Mouse (Mus musculus): ENCODE measurements around the gene Ngdn. TPM values are rescaled to one million over a fixed set of nuclear protein-coding genes. Genes with fewer than 3 reads are reported as not detected.

Ngdn gene
- polyA plus RNA-seq, 1 experiment from 2014 or later = 95.8 TPM

DNA sequence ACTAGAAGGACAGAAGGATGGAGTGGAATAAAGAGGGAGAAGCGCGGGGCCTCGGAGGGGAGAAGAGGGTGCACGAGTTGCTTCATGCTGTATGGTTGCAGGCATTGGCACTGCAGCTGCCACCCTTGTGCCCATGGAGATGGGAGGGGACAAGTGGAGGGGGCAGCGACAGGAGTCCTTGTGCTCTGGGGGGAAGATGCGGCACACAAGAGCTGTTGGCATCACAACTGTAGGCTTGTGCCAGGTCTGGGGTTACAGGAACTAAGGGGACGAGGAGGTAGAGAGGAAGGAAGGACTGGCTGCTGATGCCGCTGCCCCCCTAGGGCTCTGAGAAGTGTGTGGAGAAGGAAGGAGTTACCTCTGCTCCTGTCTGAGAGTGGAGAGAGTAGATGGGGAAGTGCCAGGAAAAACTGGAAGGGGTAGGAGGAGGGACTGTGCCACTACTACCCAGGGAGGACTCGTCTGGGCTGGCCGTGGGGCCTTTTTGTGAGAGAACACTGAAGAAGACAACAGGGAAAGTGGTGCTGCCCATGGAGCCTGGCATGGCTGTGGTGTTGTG, 39.0 kb downstream of the Ngdn start:
- no peaks in the 10 kb centered on the region for H3K36me3 ChIP-seq (ENCODE audit: control insufficient read depth, insufficient read depth, low read length)
- no peak overlapping the region for H3K9ac ChIP-seq (ENCODE audit: low read length)
- H3K4me2 ChIP-seq (ENCODE audit: low read depth, low read length, severe bottlenecking) = no peak overlapping the region
- no peaks in the 10 kb centered on the region for H3K27me3 ChIP-seq (ENCODE audit: control insufficient read depth, insufficient read depth, low read length)
- no peak for DNase-seq (ENCODE audit: low spot score)
- WGBS = 89% methylated on average over 10 of the region's 10 CpGs
- H3K4me1 ChIP-seq (replicated peaks; ENCODE audit: control insufficient read depth, insufficient read depth, low read length) = no peaks in the 10 kb centered on the region; the same call in 1 of the 2 replicates
- H3K9me3 ChIP-seq (ENCODE audit: control insufficient read depth, low read length) = no peaks in the 10 kb centered on the region
- H3K27ac ChIP-seq (ENCODE audit: low read depth, low read length) = no peak overlapping the region
- no peak for ATAC-seq (replicated peaks; ENCODE audit: low FRiP score)
- no peak overlapping the region for H3K4me3 ChIP-seq (ENCODE audit: low read depth, low read length)

GRCm38 (mm10) chr14:55055167-55055834, 40.0 kb downstream of the Ngdn start:
- no peak for DNase-seq (ENCODE audit: low spot score)
- no peak overlapping the region for H3K27ac ChIP-seq (ENCODE audit: low read depth, low read length)
- no peaks in the 10 kb centered on the region for H3K9me3 ChIP-seq (ENCODE audit: control insufficient read depth, low read length)
- H3K36me3 ChIP-seq (ENCODE audit: control insufficient read depth, insufficient read depth, low read length) = no peaks in the 10 kb centered on the region
- no peak overlapping the region for H3K4me2 ChIP-seq (ENCODE audit: low read depth, low read length, severe bottlenecking)
- ATAC-seq (replicated peaks; ENCODE audit: low FRiP score) = no peak
- H3K27me3 ChIP-seq (ENCODE audit: control insufficient read depth, insufficient read depth, low read length) = no peaks in the 10 kb centered on the region
- WGBS = 80% methylated on average over 11 of the region's 11 CpGs
- H3K9ac ChIP-seq (ENCODE audit: low read length) = no peak overlapping the region
- H3K4me3 ChIP-seq (ENCODE audit: low read depth, low read length) = no peak overlapping the region
- H3K4me1 ChIP-seq (replicated peaks; ENCODE audit: control insufficient read depth, insufficient read depth, low read length) = peaks cover 4% of the 10 kb centered on the region; the same call in 1 of the 2 replicates

DNA sequence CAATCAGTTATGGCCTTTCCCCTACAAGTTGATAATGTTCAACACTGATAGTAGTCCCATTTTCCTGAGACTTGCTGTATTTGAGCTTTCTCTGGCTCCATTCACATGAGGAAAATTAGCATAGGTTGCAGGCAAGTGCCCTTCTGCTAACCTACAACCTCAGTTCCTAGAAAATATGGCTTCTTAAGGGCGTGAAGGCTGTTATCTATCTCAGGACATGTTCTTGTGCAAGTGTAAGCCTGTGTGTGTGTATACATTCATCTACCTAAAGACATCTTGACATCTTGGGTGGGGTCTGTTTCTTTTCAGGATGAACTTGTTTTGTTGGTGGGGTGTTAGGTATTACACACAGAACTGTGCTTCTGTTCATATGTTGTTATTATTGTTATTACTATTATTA, 43.8 kb downstream of the Ngdn start:
- Histone ChIP-seq H3K27me3 (ENCODE audit: control insufficient read depth, insufficient read depth, low read length) (no peaks in the 10 kb centered on the region), H3K9me3 (ENCODE audit: control insufficient read depth, low read length) (no peaks in the 10 kb centered on the region), H3K27ac (ENCODE audit: low read depth, low read length) (no peak overlapping the region), H3K9ac (ENCODE audit: low read length) (no peak overlapping the region), H3K4me2 (ENCODE audit: low read depth, low read length, severe bottlenecking) (no peak overlapping the region), H3K4me3 (ENCODE audit: low read depth, low read length) (no peak overlapping the region), H3K36me3 (ENCODE audit: control insufficient read depth, insufficient read depth, low read length) (no peaks in the 10 kb centered on the region), H3K4me1 (replicated peaks; ENCODE audit: control insufficient read depth, insufficient read depth, low read length) (peaks cover 9% of the 10 kb centered on the region)
- WGBS = 86% methylated on average over 1 of the region's 1 CpGs
- DNase-seq (ENCODE audit: low spot score) (no peak), ATAC-seq (replicated peaks; ENCODE audit: low FRiP score) (no peak)

- Histone ChIP-seq H3K4me2 (ENCODE audit: low read depth, low read length, severe bottlenecking) (no peak overlapping the region), H3K27me3 (ENCODE audit: control insufficient read depth, insufficient read depth, low read length) (no peaks in the 10 kb centered on the region), H3K27ac (ENCODE audit: low read depth, low read length) (no peak overlapping the region), H3K4me3 (ENCODE audit: low read depth, low read length) (no peak overlapping the region), H3K4me1 (replicated peaks; ENCODE audit: control insufficient read depth, insufficient read depth, low read length) (peaks cover 9% of the 10 kb centered on the region), H3K9me3 (ENCODE audit: control insufficient read depth, low read length) (no peaks in the 10 kb centered on the region), H3K36me3 (ENCODE audit: control insufficient read depth, insufficient read depth, low read length) (no peaks in the 10 kb centered on the region; the same call in 1 of the 2 replicates), H3K9ac (ENCODE audit: low read length) (no peak overlapping the region)
- WGBS = 27% methylated on average over 5 of the region's 5 CpGs
- DNase-seq (ENCODE audit: low spot score) (no peak), ATAC-seq (replicated peaks; ENCODE audit: low FRiP score) (no peak)
These were observed 44.7 kb downstream of the Ngdn start for GRCm38 (mm10) chr14:55059931-55060330.

DNA sequence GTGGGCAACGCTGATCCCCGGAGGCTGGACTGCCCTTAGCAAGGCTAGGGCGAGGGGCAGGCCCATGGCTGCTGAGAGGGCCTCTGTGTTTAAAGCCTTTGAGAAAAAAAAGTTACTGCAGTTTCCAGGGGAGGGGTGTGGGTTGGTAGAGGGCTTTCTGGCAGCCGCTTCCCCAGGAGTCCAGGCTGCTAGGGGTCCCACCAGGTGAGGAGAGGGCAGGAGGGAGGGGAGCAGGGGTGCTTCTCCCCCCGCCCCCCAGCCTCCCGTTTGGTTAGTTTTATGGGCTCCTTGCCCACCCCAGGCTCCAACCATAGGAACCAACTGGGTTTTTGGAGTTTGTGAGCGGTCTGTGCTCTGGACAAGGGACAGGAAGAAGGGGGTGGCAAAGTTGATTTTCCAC, 46.6 kb downstream of the Ngdn start:
- Histone ChIP-seq H3K4me2 (ENCODE audit: low read depth, low read length, severe bottlenecking) (no peak overlapping the region), H3K36me3 (ENCODE audit: control insufficient read depth, insufficient read depth, low read length) (peaks cover 6% of the 10 kb centered on the region; the same call in 1 of the 2 replicates), H3K4me1 (replicated peaks; ENCODE audit: control insufficient read depth, insufficient read depth, low read length) (peaks cover 9% of the 10 kb centered on the region), H3K27ac (ENCODE audit: low read depth, low read length) (no peak overlapping the region), H3K27me3 (ENCODE audit: control insufficient read depth, insufficient read depth, low read length) (no peaks in the 10 kb centered on the region), H3K4me3 (ENCODE audit: low read depth, low read length) (no peak overlapping the region), H3K9ac (ENCODE audit: low read length) (no peak overlapping the region), H3K9me3 (ENCODE audit: control insufficient read depth, low read length) (no peaks in the 10 kb centered on the region)
- DNase-seq (ENCODE audit: low spot score) (no peak), ATAC-seq (replicated peaks; ENCODE audit: low FRiP score) (no peak)
- WGBS = 40% methylated on average over 7 of the region's 7 CpGs

GRCm38 (mm10) chr14:55062626-55063025, 47.4 kb downstream of the Ngdn start:
- H3K9me3 ChIP-seq (ENCODE audit: control insufficient read depth, low read length) = no peaks in the 10 kb centered on the region
- WGBS = 37% methylated on average over 17 of the region's 17 CpGs
- ATAC-seq (replicated peaks; ENCODE audit: low FRiP score) (peak; percentile 48; the same call in 1 of the 2 replicates), DNase-seq (ENCODE audit: low spot score) (no peak)
- no peak overlapping the region for H3K4me2 ChIP-seq (ENCODE audit: low read depth, low read length, severe bottlenecking)
- peaks cover 9% of the 10 kb centered on the region for H3K4me1 ChIP-seq (replicated peaks; ENCODE audit: control insufficient read depth, insufficient read depth, low read length)
- no peak overlapping the region for H3K4me3 ChIP-seq (ENCODE audit: low read depth, low read length)
- no peaks in the 10 kb centered on the region for H3K27me3 ChIP-seq (ENCODE audit: control insufficient read depth, insufficient read depth, low read length)
- H3K27ac ChIP-seq (ENCODE audit: low read depth, low read length) = no peak overlapping the region
- peaks cover 6% of the 10 kb centered on the region; the same call in 1 of the 2 replicates for H3K36me3 ChIP-seq (ENCODE audit: control insufficient read depth, insufficient read depth, low read length)
- H3K9ac ChIP-seq (ENCODE audit: low read length) = no peak overlapping the region

- DNase-seq (ENCODE audit: low spot score) (no peak), ATAC-seq (replicated peaks; ENCODE audit: low FRiP score) (no peak)
- H3K27ac ChIP-seq (ENCODE audit: low read depth, low read length) = no peak overlapping the region
- no peak overlapping the region for H3K4me2 ChIP-seq (ENCODE audit: low read depth, low read length, severe bottlenecking)
- no peak overlapping the region for H3K9ac ChIP-seq (ENCODE audit: low read length)
- no peaks in the 10 kb centered on the region for H3K9me3 ChIP-seq (ENCODE audit: control insufficient read depth, low read length)
- WGBS = 91% methylated on average over 5 of the region's 5 CpGs
- H3K36me3 ChIP-seq (ENCODE audit: control insufficient read depth, insufficient read depth, low read length) = peaks cover 6% of the 10 kb centered on the region; the same call in 1 of the 2 replicates
- H3K4me1 ChIP-seq (replicated peaks; ENCODE audit: control insufficient read depth, insufficient read depth, low read length) = peaks cover 9% of the 10 kb centered on the region
- H3K27me3 ChIP-seq (ENCODE audit: control insufficient read depth, insufficient read depth, low read length) = no peaks in the 10 kb centered on the region
- no peak overlapping the region for H3K4me3 ChIP-seq (ENCODE audit: low read depth, low read length)
These were observed 47.9 kb downstream of the Ngdn start for GRCm38 (mm10) chr14:55063117-55063516.

DNA sequence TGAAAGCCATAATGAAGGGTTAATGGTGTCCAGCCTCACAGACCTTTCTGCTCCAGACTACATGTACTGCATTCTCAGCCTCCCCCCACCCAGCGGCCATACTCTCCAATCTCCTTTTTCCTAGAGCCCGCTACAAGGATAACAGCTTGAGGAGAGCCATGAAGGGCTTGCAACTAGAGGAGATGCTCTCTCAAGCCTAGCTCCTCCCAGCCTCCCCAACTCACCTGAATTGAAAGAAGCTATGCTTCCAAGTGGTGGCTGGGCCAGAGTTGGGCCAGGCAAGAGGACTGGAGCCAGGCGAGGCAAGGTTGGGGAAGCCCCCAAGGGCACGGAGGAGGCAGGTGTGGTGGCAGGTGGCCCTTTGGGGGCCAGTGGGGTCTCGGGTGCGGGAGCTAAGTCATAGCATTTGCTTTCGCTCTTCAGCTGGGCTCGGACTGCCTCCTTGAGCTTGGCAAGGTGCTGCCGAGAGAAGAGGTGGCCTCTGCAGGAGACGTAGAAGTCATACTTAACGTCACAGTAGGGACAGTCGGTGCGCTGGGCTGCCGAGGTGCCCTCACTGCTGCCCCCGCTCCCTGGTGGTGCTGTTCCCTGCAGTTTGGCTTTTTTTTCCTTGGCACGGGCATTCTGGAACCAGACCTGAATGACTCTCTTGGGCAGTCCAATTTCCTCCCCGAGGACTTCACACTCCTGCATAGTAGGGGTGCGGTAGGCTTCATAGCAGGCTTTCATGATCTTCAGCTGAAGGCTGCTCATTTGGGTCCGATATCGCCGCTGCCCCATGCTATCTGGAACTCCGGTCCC, 48.5 kb downstream of the Ngdn start:
- no peak for ATAC-seq (replicated peaks; ENCODE audit: low FRiP score)
- Histone ChIP-seq H3K27ac (ENCODE audit: low read depth, low read length) (no peak overlapping the region), H3K36me3 (ENCODE audit: control insufficient read depth, insufficient read depth, low read length) (peaks cover 6% of the 10 kb centered on the region; the same call in 1 of the 2 replicates), H3K9ac (ENCODE audit: low read length) (no peak overlapping the region), H3K4me2 (ENCODE audit: low read depth, low read length, severe bottlenecking) (no peak overlapping the region), H3K9me3 (ENCODE audit: control insufficient read depth, low read length) (no peaks in the 10 kb centered on the region), H3K4me3 (ENCODE audit: low read depth, low read length) (no peak overlapping the region), H3K27me3 (ENCODE audit: control insufficient read depth, insufficient read depth, low read length) (no peaks in the 10 kb centered on the region), H3K4me1 (replicated peaks; ENCODE audit: control insufficient read depth, insufficient read depth, low read length) (peaks cover 9% of the 10 kb centered on the region)
- no peak for DNase-seq (ENCODE audit: low spot score)
- WGBS = 88% methylated on average over 22 of the region's 22 CpGs

All from forebrain, embryonic 11.5 days (tissue).